Mouse (Mus musculus) hindbrain, embryonic 15.5 days (tissue): ENCODE measurements around the gene Gpc6. TPM values are rescaled to one million over a fixed set of nuclear protein-coding genes. Genes with fewer than 3 reads are reported as not detected.

Source experiments
- ATAC-seq: fragments of 200-750 bp; cut with Nextera tagmentation; 2 replicates; pipeline ENCODE4 v1.8.0; 2017; ENCODE audit warnings: low read depth, moderate number of reproducible peaks, moderate TSS enrichment; ENCODE audit not compliant: low FRiP score
- H3K27ac ChIP-seq: fragments of 300-500 bp; sonication (generic); replicated peaks from 2 replicates; pipeline ENCODE4 v1.5.1; 2015; ENCODE audit warnings: mild to moderate bottlenecking, inconsistent platforms
- H3K27me3 ChIP-seq: fragments of 300-500 bp; sonication (generic); 2 replicates; pipeline ENCODE4 v1.6.1; 2015; ENCODE audit warnings: control low read depth, inconsistent platforms
- H3K36me3 ChIP-seq: fragments of 300-500 bp; sonication (generic); 2 replicates; pipeline ENCODE4 v1.6.1; 2015; ENCODE audit warnings: control low read depth, inconsistent platforms
- H3K4me1 ChIP-seq: fragments of 300-500 bp; sonication (generic); replicated peaks from 2 replicates; pipeline ENCODE4 v1.6.1; 2015; ENCODE audit warnings: control low read depth, inconsistent platforms
- H3K4me2 ChIP-seq: fragments of 300-500 bp; sonication (generic); 2 replicates; pipeline ENCODE4 v1.6.1; 2015; ENCODE audit warnings: moderate library complexity, mild to moderate bottlenecking, inconsistent platforms
- H3K4me3 ChIP-seq: fragments of 300-500 bp; sonication (generic); 2 replicates; pipeline ENCODE4 v1.5.1; 2015; ENCODE audit warnings: mild to moderate bottlenecking, inconsistent platforms
- H3K9ac ChIP-seq: fragments of 300-500 bp; sonication (generic); 2 replicates; pipeline ENCODE4 v1.6.1; 2015; ENCODE audit warnings: inconsistent platforms
- H3K9me3 ChIP-seq: fragments of 300-500 bp; sonication (generic); 2 replicates; pipeline ENCODE4 v1.6.1; 2016; ENCODE audit warnings: control low read depth, inconsistent platforms
- WGBS: fragments of 180-500 bp; shearing (Covaris S2); methylation state at CpG from one replicate; pipeline ENCODE4 v1.1.7; 2015; 5-methylcytosine and 5-hydroxymethylcytosine counted together
- polyA plus RNA-seq: library from polyadenylated mRNA; unstranded; fragments of >200 nt; fragmentation: Nextera tagmentation; extraction: Ambion mirVana; gene quantifications from 2 replicates; pipeline ENCODE4 v1.2.1, GENCODE M21; 2015

Gpc6 gene
- polyA plus RNA-seq, 1 experiment from 2014 or later: 19.6 TPM

- no peaks in the 10 kb centered on the region for H3K27me3 ChIP-seq
- no peaks in the 10 kb centered on the region for H3K9me3 ChIP-seq
- H3K4me1 ChIP-seq: no peaks in the 10 kb centered on the region
- H3K4me3 ChIP-seq: no peak overlapping the region
- H3K4me2 ChIP-seq: no peak overlapping the region
- no peaks in the 10 kb centered on the region for H3K36me3 ChIP-seq
- no peak overlapping the region for H3K9ac ChIP-seq
- 80% methylated on average over 2 of the region's 2 CpGs for WGBS
- no peak overlapping the region for H3K27ac ChIP-seq
- no peak for ATAC-seq
Measured at GRCm38 (mm10) chr14:117296207-117296838, 371.2 kb downstream of the Gpc6 start.

- H3K27me3 ChIP-seq: no peaks in the 10 kb centered on the region
- no peaks in the 10 kb centered on the region for H3K4me1 ChIP-seq
- no peaks in the 10 kb centered on the region for H3K9me3 ChIP-seq
- H3K27ac ChIP-seq: no peak overlapping the region
- WGBS: 87% methylated on average over 3 of the region's 3 CpGs
- H3K36me3 ChIP-seq: no peaks in the 10 kb centered on the region
- no peak overlapping the region for H3K9ac ChIP-seq
- no peak for ATAC-seq
- no peak overlapping the region for H3K4me2 ChIP-seq
- no peak overlapping the region for H3K4me3 ChIP-seq
Measured at GRCm38 (mm10) chr14:117301019-117301418, 375.9 kb downstream of the Gpc6 start.

- no peaks in the 10 kb centered on the region for H3K9me3 ChIP-seq
- no peak overlapping the region for H3K9ac ChIP-seq
- no peak overlapping the region for H3K4me2 ChIP-seq
- 54% methylated on average over 8 of the region's 8 CpGs for WGBS
- no peaks in the 10 kb centered on the region for H3K27me3 ChIP-seq
- no peak overlapping the region for H3K4me3 ChIP-seq
- H3K36me3 ChIP-seq: no peaks in the 10 kb centered on the region
- no peaks in the 10 kb centered on the region for H3K4me1 ChIP-seq
- no peak overlapping the region for H3K27ac ChIP-seq
- ATAC-seq: no peak
Measured at GRCm38 (mm10) chr14:117303901-117304722, 379.0 kb downstream of the Gpc6 start.

GRCm38 (mm10) chr14:117304723-117305010 is 379.6 kb downstream of the Gpc6 start:
- Histone ChIP-seq H3K36me3 (no peaks in the 10 kb centered on the region), H3K4me2 (no peak overlapping the region), H3K27me3 (no peaks in the 10 kb centered on the region), H3K27ac (no peak overlapping the region), H3K9ac (no peak overlapping the region), H3K4me3 (no peak overlapping the region), H3K9me3 (no peaks in the 10 kb centered on the region), H3K4me1 (no peaks in the 10 kb centered on the region)
- 31% methylated on average over 2 of the region's 2 CpGs for WGBS
- ATAC-seq: no peak

GRCm38 (mm10) chr14:117309997-117310520 is 384.9 kb downstream of the Gpc6 start:
- Histone ChIP-seq H3K36me3 (no peaks in the 10 kb centered on the region), H3K9me3 (no peaks in the 10 kb centered on the region), H3K9ac (no peak overlapping the region), H3K4me1 (no peaks in the 10 kb centered on the region), H3K4me2 (no peak overlapping the region), H3K27ac (no peak overlapping the region), H3K27me3 (no peaks in the 10 kb centered on the region), H3K4me3 (no peak overlapping the region)
- ATAC-seq: no peak
- 78% methylated on average over 3 of the region's 3 CpGs for WGBS

- ATAC-seq: no peak
- Histone ChIP-seq H3K36me3 (no peaks in the 10 kb centered on the region), H3K9ac (no peak overlapping the region), H3K27me3 (no peaks in the 10 kb centered on the region), H3K4me1 (no peaks in the 10 kb centered on the region), H3K9me3 (no peaks in the 10 kb centered on the region), H3K4me3 (no peak overlapping the region), H3K4me2 (no peak overlapping the region), H3K27ac (no peak overlapping the region)
- WGBS: 82% methylated on average over 2 of the region's 2 CpGs
Measured at GRCm38 (mm10) chr14:117324214-117324613, 399.1 kb downstream of the Gpc6 start.

- Histone ChIP-seq H3K9me3 (no peaks in the 10 kb centered on the region), H3K4me2 (no peak overlapping the region), H3K4me1 (no peaks in the 10 kb centered on the region), H3K9ac (no peak overlapping the region), H3K27me3 (no peaks in the 10 kb centered on the region), H3K27ac (no peak overlapping the region), H3K36me3 (no peaks in the 10 kb centered on the region), H3K4me3 (no peak overlapping the region)
- ATAC-seq: no peak
- 83% methylated on average over 1 of the region's 1 CpGs for WGBS
Measured at GRCm38 (mm10) chr14:117332256-117332655, 407.1 kb downstream of the Gpc6 start.

GRCm38 (mm10) chr14:117337271-117337670 is 412.2 kb downstream of the Gpc6 start:
- Histone ChIP-seq H3K9me3 (no peaks in the 10 kb centered on the region), H3K27me3 (no peaks in the 10 kb centered on the region), H3K27ac (no peak overlapping the region), H3K4me2 (no peak overlapping the region), H3K4me1 (no peaks in the 10 kb centered on the region), H3K9ac (no peak overlapping the region), H3K36me3 (no peaks in the 10 kb centered on the region), H3K4me3 (no peak overlapping the region)
- 52% methylated on average over 1 of the region's 1 CpGs for WGBS
- ATAC-seq: no peak

- H3K9me3 ChIP-seq: no peaks in the 10 kb centered on the region
- 77% methylated on average over 4 of the region's 4 CpGs for WGBS
- no peaks in the 10 kb centered on the region for H3K36me3 ChIP-seq
- no peak for ATAC-seq
- no peak overlapping the region for H3K27ac ChIP-seq
- H3K4me1 ChIP-seq: no peaks in the 10 kb centered on the region
- no peak overlapping the region for H3K4me2 ChIP-seq
- H3K9ac ChIP-seq: no peak overlapping the region
- no peaks in the 10 kb centered on the region for H3K27me3 ChIP-seq
- no peak overlapping the region for H3K4me3 ChIP-seq
Measured at GRCm38 (mm10) chr14:117340549-117340948, 415.4 kb downstream of the Gpc6 start.

GRCm38 (mm10) chr14:117344505-117344904 is 419.4 kb downstream of the Gpc6 start:
- no peaks in the 10 kb centered on the region for H3K27me3 ChIP-seq
- no peaks in the 10 kb centered on the region for H3K36me3 ChIP-seq
- 53% methylated on average over 6 of the region's 6 CpGs for WGBS
- no peak overlapping the region for H3K4me2 ChIP-seq
- H3K9ac ChIP-seq: no peak overlapping the region
- H3K9me3 ChIP-seq: no peaks in the 10 kb centered on the region
- no peak overlapping the region for H3K4me3 ChIP-seq
- H3K27ac ChIP-seq: no peak overlapping the region
- no peaks in the 10 kb centered on the region for H3K4me1 ChIP-seq
- ATAC-seq: no peak

- Histone ChIP-seq H3K9me3 (no peaks in the 10 kb centered on the region), H3K4me2 (no peak overlapping the region), H3K36me3 (no peaks in the 10 kb centered on the region), H3K27ac (no peak overlapping the region), H3K4me3 (no peak overlapping the region), H3K27me3 (no peaks in the 10 kb centered on the region), H3K4me1 (no peaks in the 10 kb centered on the region), H3K9ac (no peak overlapping the region)
- 82% methylated on average over 6 of the region's 6 CpGs for WGBS
- ATAC-seq: no peak
Measured at GRCm38 (mm10) chr14:117346372-117346885, 421.3 kb downstream of the Gpc6 start.

- Histone ChIP-seq H3K36me3 (no peaks in the 10 kb centered on the region), H3K27me3 (no peaks in the 10 kb centered on the region), H3K4me3 (no peak overlapping the region), H3K9me3 (no peaks in the 10 kb centered on the region), H3K27ac (no peak overlapping the region), H3K9ac (no peak overlapping the region), H3K4me1 (no peaks in the 10 kb centered on the region), H3K4me2 (no peak overlapping the region)
- WGBS: 80% methylated on average over 7 of the region's 7 CpGs
- no peak for ATAC-seq
Measured at GRCm38 (mm10) chr14:117351296-117351695, 426.2 kb downstream of the Gpc6 start.
